Mouse (Mus musculus): Measurements from ENCODE around the gene Timm10b.

The Timm10b gene

DNA sequence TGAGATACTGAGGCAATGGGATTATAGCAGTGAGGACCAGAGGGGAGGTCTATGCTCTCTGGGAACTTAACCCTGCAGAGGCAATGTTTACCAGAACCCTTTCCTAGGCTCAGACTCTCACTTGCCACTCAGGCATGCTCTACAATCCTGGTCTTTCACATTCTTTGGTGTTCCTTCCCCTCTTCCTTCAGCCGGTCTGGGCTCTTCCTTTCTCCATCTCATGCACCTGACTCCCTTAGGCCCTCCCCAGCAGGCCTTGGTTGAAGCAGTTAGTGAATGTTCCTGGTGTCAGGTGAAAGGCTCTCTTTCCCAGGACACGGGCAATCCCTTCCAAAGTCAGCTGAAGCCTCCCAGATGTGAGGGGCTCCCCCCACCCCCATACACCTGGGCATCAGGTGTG, at the start of gene Timm10b:
Gene Timm10b, plus strand, starts transcription at position 301 of the 400 bp plus-strand sequence.
- no peak for DNase-seq (ENCODE audit: low read depth)

DNA sequence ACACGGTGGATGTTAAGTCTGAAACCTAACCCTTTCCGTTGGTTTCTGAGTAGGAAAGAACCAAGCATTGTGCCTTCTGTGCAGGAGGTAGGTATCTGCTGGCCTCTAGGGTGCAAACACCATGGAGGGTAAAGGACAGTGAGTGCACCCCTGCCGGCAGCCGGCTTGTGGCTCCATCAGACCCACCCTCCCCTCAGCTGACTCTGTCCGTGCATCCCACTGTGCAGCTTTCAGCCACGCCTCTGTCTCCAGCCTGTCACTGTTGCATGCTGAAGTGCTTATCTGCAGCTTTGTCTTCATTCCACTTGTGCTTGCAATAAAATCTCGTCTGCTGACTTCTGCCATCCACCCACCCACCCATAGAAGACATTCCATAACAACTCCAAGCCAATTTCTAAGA, 49.8 kb upstream of the Timm10b start:
- no peak for DNase-seq (ENCODE audit: low read depth)

DNA sequence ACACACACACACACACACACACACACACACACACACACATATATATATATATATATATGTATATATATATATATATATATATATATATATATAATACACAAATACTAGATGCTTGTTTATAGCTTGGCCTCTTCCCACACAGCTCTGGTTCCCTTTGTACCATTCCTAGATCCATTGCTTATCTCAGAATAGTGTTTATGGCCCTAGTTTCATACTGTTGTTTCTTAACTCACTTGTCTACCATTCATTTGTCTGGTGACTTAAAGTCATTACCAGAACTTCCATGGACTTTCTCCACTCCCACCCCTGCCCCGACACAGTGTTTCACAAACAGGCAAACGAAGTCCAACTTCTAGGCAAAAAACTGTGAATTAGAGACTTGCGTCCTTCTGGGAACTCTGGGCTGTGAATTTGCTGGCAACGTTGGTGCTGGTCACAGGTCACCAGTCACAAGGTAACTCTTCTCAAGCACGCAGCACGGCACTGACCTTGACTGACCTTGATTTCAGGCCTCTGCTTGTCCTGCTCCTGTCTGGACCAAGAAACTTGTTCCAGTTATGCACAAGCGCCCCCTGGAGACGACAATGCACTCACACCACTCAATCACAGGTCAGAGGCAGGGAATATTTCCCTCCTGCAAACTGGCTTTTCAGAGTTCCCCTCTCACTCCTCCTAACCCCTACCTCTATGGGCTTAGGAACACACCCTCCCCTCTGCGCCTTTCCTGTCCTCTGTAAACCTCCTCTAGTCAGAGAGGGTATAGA, 36.8 kb upstream of the Timm10b start:
- peak; percentile 33 for DNase-seq (ENCODE audit: low read depth)

DNA sequence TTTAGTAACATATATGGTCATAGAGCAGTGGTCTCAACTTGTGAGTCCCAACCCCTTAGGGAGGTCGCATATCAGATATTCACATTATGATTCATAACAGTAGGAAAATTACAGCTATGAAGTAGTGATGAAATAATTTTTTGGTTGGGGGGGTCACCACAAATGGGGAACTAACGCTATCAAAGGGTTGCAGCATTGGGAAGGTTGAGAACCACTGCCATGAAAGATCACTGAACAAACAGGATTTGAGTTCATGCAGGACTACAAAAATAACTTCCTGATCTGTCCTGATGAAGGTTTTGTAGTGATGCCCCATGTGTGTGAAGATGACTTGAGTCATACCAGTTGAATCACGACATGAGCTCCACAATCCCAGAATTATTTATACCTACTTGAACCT, 31.4 kb upstream of the Timm10b start:
- no peak for DNase-seq (ENCODE audit: low read depth)

DNA sequence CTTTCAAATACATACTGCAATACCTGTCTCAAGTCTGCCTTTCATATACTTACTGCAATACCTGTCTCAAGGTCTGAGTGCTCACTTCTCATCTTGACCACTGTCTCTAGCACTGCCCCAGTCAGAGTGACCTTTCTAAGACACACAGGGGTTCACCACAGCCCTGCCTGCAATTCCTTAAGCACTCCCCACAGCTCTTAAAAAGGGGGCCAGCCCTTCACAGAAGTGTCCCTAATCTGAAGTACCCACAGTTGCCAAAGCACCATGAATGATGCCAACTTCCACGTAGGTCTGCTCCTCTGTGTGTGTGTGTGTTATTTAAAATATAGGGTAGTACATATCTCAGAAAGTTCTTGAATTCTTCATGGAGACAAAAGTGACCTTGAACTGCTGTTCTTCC, 28.1 kb upstream of the Timm10b start:
- no peak for DNase-seq (ENCODE audit: low read depth)

DNA sequence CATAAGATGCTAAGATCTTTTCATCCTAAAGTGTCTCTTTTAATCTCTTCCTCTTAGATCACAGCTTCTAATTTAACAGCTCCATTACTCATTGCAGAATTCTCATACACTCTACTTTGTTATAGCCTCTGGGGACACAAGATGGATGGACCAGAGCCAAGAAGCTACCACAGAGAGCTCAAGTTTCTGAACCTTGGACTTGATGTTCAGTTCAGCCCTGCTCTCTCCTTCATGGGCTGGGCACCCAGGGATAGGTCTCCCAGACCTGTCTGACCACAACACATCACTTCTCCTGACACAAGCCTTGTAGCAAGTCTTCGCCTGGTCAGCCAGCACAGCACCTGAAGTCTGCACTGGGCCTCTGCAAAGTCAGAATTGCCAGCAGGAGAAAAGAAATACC, 25.5 kb upstream of the Timm10b start:
- DNase-seq (ENCODE audit: low read depth): no peak

DNA sequence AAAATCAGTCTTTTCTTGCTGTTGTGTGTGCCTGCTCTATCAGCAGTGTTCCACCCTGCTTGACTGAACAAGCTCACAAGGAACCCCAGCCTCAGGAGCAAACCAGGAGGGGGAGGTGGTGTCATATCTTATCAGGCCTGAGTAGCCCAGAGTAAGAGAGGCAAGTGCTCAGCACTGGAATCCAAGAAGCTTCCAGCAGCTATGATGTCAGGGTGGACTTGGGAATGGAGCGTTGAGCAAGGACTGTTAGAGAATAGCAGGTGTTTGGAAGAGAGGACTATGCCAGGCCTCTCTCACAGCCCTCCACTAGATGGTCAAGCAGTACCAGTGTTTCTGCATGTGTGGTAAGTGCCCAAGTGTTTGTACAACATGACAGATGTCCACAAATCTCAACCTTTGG, 24.1 kb upstream of the Timm10b start:
- DNase-seq (ENCODE audit: low read depth): no peak

DNA sequence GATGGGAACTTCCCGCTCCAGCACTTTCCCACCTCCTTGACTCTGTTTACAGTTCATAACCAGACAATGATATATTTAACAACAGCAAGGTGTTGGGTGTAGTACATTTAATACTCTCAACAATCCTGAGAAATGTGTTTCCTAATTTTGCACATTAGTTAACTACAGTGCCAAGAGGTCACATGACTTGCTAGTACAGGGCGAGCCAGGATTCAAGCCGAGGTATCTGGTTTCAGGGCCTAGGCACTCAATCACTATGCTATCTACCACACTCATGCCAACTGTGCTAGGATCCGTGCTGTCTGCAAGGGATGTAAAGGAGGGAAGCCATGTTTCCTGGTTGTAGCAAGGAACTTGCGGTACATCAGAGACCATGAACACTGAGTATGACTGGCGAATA, 23.3 kb upstream of the Timm10b start:
- DNase-seq (ENCODE audit: low read depth): no peak

DNA sequence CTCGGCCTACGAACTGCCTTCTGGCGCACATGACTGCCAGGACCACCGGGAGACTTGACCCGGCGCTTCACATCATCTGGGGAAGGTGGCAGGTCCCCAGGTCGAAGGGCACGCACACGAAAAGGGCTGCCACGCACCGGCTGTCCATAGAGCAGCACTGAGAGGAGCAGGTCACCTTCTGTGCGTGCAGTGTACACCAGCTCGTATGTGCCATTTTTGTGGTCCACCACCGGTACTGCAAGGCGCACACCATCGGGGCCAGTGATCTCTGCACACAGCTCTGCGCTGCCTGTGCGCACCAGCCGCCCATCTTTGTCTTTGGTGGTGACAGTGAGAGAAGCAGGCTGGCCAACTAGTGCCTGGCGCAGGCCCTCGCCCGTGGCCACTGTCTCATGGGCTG, 22.0 kb upstream of the Timm10b start:
- DNase-seq (ENCODE audit: low read depth): no peak

DNA sequence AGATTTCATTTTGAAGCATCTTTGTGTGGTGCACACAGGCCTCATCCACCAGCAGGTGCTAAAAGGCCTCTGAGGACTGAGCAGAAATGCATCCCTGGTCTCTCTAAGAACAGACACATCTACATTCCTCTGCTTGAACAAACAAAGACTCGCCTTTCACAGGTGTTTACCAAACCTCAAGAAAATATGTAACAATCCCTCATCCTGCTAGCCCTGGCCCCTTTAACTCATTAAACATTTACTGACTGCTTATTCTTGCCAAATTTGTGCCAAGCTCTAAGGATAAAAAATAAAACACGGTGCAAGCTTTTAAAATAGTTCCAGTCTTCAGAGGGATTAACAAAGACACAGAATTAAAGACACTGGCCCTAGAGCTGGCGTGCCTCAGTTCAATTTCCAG, 20.2 kb upstream of the Timm10b start:
- no peak for DNase-seq (ENCODE audit: low read depth)

DNA sequence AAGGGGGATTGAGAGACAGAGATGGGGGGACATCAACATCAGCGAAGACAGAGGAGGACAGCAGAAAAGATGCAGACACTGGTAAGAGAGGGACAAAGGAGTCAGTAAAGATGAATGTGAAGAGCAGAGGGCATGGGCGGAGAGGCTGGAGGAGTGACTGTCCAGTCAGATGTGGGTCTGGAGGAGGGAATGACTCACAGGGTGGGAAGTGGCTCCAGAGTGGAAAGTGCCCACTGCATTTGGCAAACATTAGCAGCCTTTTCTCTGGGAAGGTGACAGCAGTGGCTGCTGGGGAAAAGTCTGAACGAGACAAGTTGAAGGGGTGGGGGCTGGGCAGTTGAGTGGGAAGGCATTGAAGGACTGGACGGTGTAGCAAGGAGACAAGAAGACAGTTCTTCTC, 18.8 kb upstream of the Timm10b start:
- peak; percentile 53 for DNase-seq (ENCODE audit: low read depth)

DNA sequence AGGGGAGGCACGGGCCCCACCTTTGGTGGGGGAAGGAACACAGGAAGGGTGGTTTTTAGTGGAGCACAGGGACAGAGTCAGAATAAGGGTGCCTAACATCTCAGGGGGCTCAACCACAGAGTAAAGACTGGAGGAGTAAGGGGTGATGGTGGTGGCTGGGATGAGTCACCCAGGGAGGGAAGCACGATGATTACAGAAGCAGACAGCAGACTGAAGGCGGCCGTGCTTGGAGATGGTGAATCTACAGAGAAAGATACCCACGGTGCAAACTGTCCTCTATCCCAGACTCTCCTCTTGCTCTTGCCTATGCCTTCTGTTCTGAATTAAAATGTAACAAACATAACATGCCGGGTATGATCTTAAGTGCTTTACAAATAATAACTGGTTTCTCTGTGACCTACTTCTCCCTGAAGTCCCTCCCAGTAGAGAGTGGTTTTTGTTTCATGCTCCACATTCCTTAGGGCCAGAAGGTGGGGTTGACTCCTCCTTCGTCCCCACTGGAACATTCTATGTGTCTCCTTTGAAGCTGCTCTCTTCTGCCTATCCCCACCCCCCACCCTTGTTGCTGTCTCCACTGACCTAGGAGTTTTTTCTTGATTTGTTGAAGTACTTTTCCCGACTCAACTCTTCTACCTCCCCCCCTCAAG, 18.1 kb upstream of the Timm10b start:
- no peak for DNase-seq (ENCODE audit: low read depth)

DNA sequence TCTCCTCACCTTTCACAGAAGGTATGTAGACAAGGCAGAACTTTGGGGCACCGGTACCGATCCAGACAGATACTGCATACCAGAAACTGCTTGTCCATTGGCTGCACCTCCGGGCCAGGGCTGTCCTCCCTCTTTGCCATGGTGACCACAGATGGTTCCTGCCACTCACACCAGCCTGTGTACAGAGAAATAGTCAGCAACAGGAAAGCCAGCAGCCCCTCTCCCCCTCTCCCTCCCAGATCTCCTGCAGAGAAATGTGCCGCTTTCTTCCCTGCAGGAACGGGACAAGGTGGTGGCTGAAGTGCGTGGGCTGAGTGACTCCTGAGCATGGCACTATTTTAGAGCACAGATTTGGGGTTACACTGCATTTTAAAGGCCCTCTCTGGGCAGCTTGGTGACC, 14.5 kb upstream of the Timm10b start:
- DNase-seq (ENCODE audit: low read depth): no peak

DNA sequence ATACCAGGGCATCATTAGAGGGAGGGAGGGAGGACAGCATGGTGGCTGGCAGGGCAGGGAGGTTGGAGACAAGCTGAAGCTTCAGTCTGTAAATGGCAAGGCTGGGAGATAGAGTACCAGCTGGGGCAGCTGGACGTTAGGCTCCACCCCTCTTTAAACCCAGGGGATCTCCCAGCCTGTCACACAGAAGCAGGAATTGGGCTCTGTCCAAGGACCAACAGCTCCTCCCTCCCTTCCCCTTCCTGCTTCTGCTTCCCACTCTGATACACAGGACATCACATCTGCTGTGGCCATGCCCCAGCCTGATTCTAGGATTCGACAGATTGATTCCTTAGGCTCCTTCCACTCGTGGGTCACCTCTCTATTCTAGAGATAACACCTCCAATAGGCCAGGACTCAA, 11.2 kb upstream of the Timm10b start:
- DNase-seq (ENCODE audit: low read depth): no peak

DNA sequence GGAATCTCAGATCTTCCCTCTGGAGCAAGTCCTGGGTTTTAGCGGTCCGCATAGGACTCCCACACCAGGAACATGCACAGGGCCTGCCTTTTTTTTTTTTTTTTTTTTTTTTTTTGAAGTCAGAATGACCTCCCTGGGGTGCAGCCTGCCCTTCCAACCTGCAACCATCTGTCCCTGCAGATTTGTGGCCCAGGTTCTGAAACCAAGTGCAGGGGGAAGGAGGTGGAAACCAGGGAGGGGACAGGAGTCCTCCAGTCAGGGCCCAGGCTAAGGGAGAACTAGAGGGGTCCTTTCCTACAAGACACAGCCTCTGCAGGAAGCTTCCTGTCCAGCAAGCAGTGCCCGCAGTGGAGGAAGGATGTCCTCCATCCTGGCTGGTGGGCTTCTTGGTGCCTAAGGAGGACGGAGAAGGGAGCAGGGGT, 7.3 kb upstream of the Timm10b start:
- DNase-seq (ENCODE audit: low read depth): no peak

DNA sequence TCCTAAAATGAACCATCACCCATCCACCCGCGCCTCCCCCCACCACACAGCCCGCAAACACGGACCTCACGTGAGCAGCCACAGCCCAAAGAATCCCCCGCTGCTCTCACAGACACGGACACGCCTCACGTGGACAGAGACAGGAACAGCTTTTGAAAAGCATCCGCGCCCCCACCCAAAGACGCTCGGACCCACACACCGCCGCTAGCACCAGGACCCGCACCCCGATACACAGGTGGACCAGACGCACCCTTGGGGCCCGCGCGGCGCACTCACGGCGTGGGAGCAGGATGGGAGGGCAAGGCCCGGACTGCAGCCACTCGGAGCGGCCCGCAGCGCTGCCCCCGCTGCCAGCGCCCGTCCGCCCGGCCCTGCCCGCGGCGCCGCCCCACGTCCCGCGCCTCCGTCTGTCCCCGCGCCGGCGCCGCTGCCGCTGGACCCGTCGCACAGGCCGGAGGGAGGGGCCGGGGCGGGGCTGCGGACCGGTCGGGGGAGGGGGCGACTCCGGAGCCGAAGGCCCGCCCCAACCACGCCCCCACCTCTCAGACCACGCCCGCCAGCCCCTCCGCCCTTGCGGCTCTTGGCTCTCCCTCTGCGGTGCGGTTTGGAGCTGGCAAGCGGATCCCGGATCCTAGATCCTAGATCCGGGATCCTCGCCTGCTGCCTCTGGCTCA, 6.6 kb upstream of the Timm10b start, which contains the start of gene Trim3:
Gene Trim3, minus strand, starts transcription at position 445 of the 674 bp plus-strand sequence.
- peak; percentile 76 for DNase-seq (ENCODE audit: low read depth)

DNA sequence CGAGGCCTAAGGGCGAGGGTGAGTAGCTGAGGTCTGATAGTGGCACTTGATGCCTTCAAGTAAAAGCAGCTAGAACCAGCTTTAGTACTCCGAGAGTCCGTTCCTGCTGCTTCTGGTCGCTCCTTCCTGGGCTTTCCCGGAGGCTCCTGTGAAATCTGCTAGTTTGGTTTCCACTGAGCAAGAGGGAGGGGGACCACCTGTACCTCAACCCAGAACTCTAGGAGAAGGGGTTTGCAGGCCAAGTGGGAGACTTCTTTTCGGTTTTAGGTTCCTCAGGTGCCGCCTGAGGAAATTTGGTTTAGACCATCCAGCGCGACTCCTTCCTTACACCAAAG, 6.1 kb upstream of the Timm10b start:
- no peak for DNase-seq (ENCODE audit: low read depth)

DNA sequence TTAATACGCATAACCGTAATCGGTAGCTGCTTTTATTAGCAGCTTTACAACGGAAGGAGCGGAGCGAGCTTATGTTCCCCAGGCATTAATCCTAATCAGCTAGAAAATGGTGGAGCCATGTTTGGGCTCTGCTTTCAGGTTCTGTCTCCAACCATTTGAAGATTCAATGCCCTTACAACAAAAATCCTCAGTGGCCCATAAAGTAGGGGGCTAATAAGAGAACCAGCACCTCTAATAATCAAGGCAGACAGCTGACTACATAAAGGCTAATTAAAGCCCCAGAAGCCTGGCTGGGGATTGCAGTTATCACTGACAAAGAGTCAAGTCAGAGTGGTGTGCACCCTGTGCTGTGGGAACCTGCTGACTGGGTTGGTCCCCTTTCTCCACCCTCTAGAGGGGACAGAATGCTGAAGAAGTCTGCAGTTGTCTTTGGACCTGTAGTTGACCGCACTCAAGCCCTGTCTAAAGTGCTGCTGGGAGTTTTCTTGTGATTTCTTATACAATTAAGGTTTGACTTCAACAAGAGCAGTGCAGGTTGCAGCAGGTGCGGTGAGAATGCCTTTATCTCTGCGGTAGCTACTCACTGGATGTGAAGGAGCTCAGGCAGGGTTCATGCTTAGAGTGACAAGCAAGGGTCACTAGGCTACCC, 5.5 kb upstream of the Timm10b start:
- DNase-seq (ENCODE audit: low read depth): no peak

DNA sequence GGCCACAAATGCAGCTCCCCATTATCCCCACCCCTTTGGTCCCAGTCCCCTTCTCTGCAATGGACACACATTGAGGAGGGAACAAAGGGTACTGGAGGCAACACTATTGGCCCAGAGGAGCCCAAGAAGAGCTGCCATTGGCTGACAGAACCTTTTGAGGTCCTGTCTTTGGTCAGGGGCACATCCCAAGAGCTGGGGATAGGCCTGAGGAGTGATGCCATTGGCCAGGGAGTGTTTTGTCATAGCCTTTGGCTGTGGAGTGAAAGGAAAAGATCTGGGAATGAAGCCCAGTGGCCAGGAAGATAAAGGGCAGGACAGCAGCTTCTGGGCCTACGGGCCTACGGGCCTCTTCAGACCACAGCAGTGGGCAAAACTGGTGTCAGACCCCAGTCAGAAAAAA, 4.1 kb upstream of the Timm10b start:
- no peak for DNase-seq (ENCODE audit: low read depth)

DNA sequence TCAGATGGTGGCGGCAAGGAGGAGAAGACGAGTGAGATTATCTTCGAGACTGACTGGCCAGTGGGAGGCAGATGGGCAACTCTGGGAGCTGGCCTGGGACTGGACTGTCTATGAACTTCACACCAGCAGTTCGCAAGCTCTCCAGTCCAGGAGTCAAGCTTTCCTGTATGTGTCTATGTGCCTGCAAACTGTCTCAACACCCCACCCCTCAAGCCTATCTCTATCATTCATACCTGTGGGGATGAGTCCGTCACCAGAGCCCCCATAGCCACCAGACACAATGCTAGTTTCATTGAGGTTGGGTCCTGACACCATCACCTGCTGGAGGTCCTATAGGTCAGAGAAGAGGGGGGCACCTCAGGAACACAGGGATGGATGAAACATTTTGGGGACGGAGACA, 1.1 kb upstream of the Timm10b start:
- DNase-seq (ENCODE audit: low read depth): no peak

DNA sequence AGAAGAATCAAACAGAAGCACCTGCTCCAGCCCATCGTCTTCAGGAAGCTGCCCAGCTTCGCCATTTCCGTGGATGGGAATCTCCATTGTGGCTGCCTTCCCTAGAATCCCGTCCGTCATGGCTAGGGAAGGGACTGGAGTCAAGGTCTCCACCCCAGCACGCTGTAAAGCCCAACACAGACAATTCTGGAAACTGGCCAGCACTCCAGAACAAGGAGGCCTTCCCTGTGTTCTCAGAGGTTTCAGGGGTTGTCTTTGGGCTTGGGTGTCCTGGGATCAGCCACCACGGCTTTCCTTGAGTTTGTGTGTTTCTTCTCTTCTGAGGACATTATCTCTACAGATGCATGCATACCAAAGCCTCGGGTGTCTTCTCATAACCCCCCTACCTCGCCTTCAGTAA, 552 bp upstream of the Timm10b start:
- DNase-seq (ENCODE audit: low read depth): no peak

DNA sequence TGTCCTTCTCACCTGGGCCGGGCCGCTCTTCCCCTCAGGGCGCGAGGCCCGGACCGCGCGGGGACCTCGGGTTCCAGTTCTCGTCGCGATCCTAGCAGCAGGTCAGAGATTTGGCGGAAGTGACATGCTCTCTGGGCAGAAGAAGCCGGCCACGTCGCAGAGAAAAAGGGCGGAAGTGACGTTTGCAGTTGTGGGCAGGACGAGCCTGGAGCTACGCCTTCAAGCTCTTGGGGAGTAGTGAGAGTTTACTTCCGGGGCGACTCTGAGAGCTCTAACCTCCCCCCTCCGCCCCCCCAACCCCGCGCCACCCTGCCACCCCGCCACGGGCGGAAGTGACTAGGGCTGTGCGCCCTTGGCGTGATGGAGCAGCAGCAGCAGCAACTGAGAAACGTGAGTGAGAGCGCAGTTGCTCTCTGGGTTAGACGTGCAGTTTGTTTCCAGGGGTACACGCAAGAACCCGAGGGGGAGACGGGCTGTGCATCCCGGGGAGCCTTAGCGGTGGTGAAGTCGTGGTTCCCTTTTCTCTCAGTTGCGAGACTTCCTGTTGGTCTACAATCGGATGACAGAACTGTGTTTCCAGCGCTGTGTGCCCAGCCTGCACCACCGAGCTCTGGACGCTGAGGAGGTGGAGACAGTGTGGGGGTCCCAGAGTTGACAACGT, 507 bp downstream of the Timm10b start, which contains the start of the genes Arfip2 and Gm45799:
Gene Arfip2, minus strand, starts transcription at position 184 of the 661 bp plus-strand sequence.
Gene Gm45799, plus strand, starts transcription at position 320 of the 661 bp plus-strand sequence.
- DNase-seq (ENCODE audit: low read depth): peak; percentile 97

Data from fibroblast of lung, adult 2 months (primary cell).